Mouse (Mus musculus) midbrain, embryonic 16.5 days (tissue): ENCODE results near the gene Myh14. TPM values are rescaled to one million over a fixed set of nuclear protein-coding genes. Genes with fewer than 3 reads are reported as not detected.

Experiments
- ATAC-seq: fragments of 200-750 bp; cut with Nextera tagmentation; 2 replicates; pipeline ENCODE4 v1.8.0; 2017; ENCODE audit warnings: moderate TSS enrichment
- H3K27ac ChIP-seq: fragments of 300-500 bp; sonication (generic); 2 replicates; pipeline ENCODE4 v1.5.1; 2014; ENCODE audit warnings: mild to moderate bottlenecking, low read length, mixed read lengths
- H3K27me3 ChIP-seq: fragments of 300-500 bp; sonication (generic); 2 replicates; pipeline ENCODE4 v1.6.1; 2014; ENCODE audit warnings: low read depth, low read length, mixed read lengths; ENCODE audit not compliant: control insufficient read depth, insufficient read depth
- H3K36me3 ChIP-seq: fragments of 300-500 bp; sonication (generic); 2 replicates; pipeline ENCODE4 v1.6.1; 2014; ENCODE audit warnings: mild to moderate bottlenecking, low read length, moderate library complexity, mixed read lengths; ENCODE audit not compliant: control insufficient read depth, insufficient read depth
- H3K4me1 ChIP-seq: fragments of 300-500 bp; sonication (generic); 2 replicates; pipeline ENCODE4 v1.6.1; 2014; ENCODE audit warnings: mild to moderate bottlenecking, low read length, mixed read lengths; ENCODE audit not compliant: control insufficient read depth, insufficient read depth
- H3K4me2 ChIP-seq: fragments of 300-500 bp; sonication (generic); 2 replicates; pipeline ENCODE4 v1.6.1; 2014; ENCODE audit warnings: mild to moderate bottlenecking, low read length, mixed read lengths
- H3K4me3 ChIP-seq: fragments of 300-500 bp; sonication (generic); 2 replicates; pipeline ENCODE4 v1.5.1; 2014; ENCODE audit warnings: low read depth, mild to moderate bottlenecking, low read length, moderate library complexity, mixed read lengths
- H3K9ac ChIP-seq: fragments of 300-500 bp; sonication (generic); 2 replicates; pipeline ENCODE4 v1.6.1; 2014; ENCODE audit warnings: low read depth, low read length, mixed read lengths
- H3K9me3 ChIP-seq: fragments of 300-500 bp; sonication (generic); replicated peaks from 2 replicates; pipeline ENCODE4 v1.6.1; 2014; ENCODE audit warnings: mild to moderate bottlenecking, low read length, mixed read lengths; ENCODE audit not compliant: control insufficient read depth, poor library complexity, severe bottlenecking
- whole genome bisulfite sequencing: fragments of 180-500 bp; shearing (Covaris S2); extraction: QIAGEN DNeasy Blood & Tissue Kit; methylation state at CpG from one replicate; pipeline ENCODE4 v1.1.7; 2014; 5-methylcytosine and 5-hydroxymethylcytosine counted together
- polyA plus RNA-seq: library from polyadenylated mRNA; unstranded; fragments of >200 nt; fragmentation: Nextera tagmentation; extraction: Ambion mirVana; gene quantifications from 2 replicates; pipeline ENCODE4 v1.2.1, GENCODE M21; 2015

Gene Myh14
- polyA plus RNA-seq, 1 experiment from 2014 or later, result 3.3 TPM

GRCm38 (mm10) chr7:44676611-44677010, 6.0 kb upstream of the Myh14 start:
- no peak for ATAC-seq

GRCm38 (mm10) chr7:44676126-44676525, 5.5 kb upstream of the Myh14 start:
- Histone ChIP-seq H3K27ac (no peak overlapping the region), H3K9me3 (no peaks in the 10 kb centered on the region), H3K4me1 (peaks cover 4% of the 10 kb centered on the region; the same call in 1 of the 2 replicates), H3K36me3 (no peaks in the 10 kb centered on the region), H3K4me3 (no peak overlapping the region), H3K27me3 (no peaks in the 10 kb centered on the region), H3K4me2 (no peak overlapping the region), H3K9ac (no peak overlapping the region)
- 53% methylated on average over 4 of the region's 4 CpGs for WGBS
- no peak for ATAC-seq

More at GRCm38 (mm10) chr7:44676611-44677010, 6.0 kb upstream of the Myh14 start:
- 53% methylated on average over 2 of the region's 2 CpGs for WGBS
- H3K9me3 ChIP-seq, result no peaks in the 10 kb centered on the region
- H3K4me2 ChIP-seq, result no peak overlapping the region
- H3K27me3 ChIP-seq, result no peaks in the 10 kb centered on the region
- no peak overlapping the region for H3K27ac ChIP-seq
- no peak overlapping the region for H3K4me3 ChIP-seq
- H3K4me1 ChIP-seq, result no peaks in the 10 kb centered on the region
- no peak overlapping the region for H3K9ac ChIP-seq
- H3K36me3 ChIP-seq, result no peaks in the 10 kb centered on the region

GRCm38 (mm10) chr7:44675171-44675570, 4.5 kb upstream of the Myh14 start:
- Histone ChIP-seq H3K36me3 (no peaks in the 10 kb centered on the region), H3K9ac (no peak overlapping the region), H3K27ac (no peak overlapping the region), H3K9me3 (no peaks in the 10 kb centered on the region), H3K4me2 (no peak overlapping the region), H3K4me1 (peaks cover 6% of the 10 kb centered on the region; the same call in 1 of the 2 replicates), H3K27me3 (peaks cover 5% of the 10 kb centered on the region; the same call in 1 of the 2 replicates), H3K4me3 (no peak overlapping the region)
- WGBS, result 56% methylated on average over 6 of the region's 6 CpGs
- ATAC-seq, result no peak

- WGBS, result 72% methylated on average over 4 of the region's 4 CpGs
- no peaks in the 10 kb centered on the region for H3K9me3 ChIP-seq
- H3K27me3 ChIP-seq, result peaks cover 5% of the 10 kb centered on the region; the same call in 1 of the 2 replicates
- H3K4me3 ChIP-seq, result no peak overlapping the region
- no peak overlapping the region for H3K27ac ChIP-seq
- peaks cover 6% of the 10 kb centered on the region; the same call in 1 of the 2 replicates for H3K4me1 ChIP-seq
- no peak for ATAC-seq
- H3K9ac ChIP-seq, result no peak overlapping the region
- no peaks in the 10 kb centered on the region for H3K36me3 ChIP-seq
- H3K4me2 ChIP-seq, result no peak overlapping the region
Measured at GRCm38 (mm10) chr7:44674511-44674910, 3.9 kb upstream of the Myh14 start.

GRCm38 (mm10) chr7:44672193-44672592, 1.6 kb upstream of the Myh14 start:
- Histone ChIP-seq H3K36me3 (no peaks in the 10 kb centered on the region), H3K4me2 (no peak overlapping the region), H3K27me3 (peaks cover 8% of the 10 kb centered on the region; the same call in 1 of the 2 replicates), H3K4me3 (no peak overlapping the region), H3K27ac (no peak overlapping the region), H3K9me3 (no peaks in the 10 kb centered on the region), H3K9ac (no peak overlapping the region), H3K4me1 (peaks cover 6% of the 10 kb centered on the region; the same call in 1 of the 2 replicates)
- 75% methylated on average over 5 of the region's 5 CpGs for WGBS
- no peak for ATAC-seq

- Histone ChIP-seq H3K4me1 (peaks cover 6% of the 10 kb centered on the region; the same call in 1 of the 2 replicates), H3K9me3 (no peaks in the 10 kb centered on the region), H3K4me3 (no peak overlapping the region), H3K4me2 (no peak overlapping the region), H3K27me3 (peaks cover 8% of the 10 kb centered on the region; the same call in 1 of the 2 replicates), H3K36me3 (no peaks in the 10 kb centered on the region), H3K9ac (no peak overlapping the region), H3K27ac (no peak overlapping the region)
- 15% methylated on average over 21 of the region's 21 CpGs for WGBS
- no peak for ATAC-seq
Measured at GRCm38 (mm10) chr7:44669103-44669502, 1.5 kb downstream of the Myh14 start.

- no peaks in the 10 kb centered on the region for H3K36me3 ChIP-seq
- H3K4me2 ChIP-seq, result no peak overlapping the region
- peaks cover 6% of the 10 kb centered on the region; the same call in 1 of the 2 replicates for H3K4me1 ChIP-seq
- H3K9ac ChIP-seq, result no peak overlapping the region
- 70% methylated on average over 13 of the region's 13 CpGs for WGBS
- no peak for ATAC-seq
- no peaks in the 10 kb centered on the region for H3K9me3 ChIP-seq
- no peak overlapping the region for H3K27ac ChIP-seq
- H3K4me3 ChIP-seq, result no peak overlapping the region
- H3K27me3 ChIP-seq, result peaks cover 8% of the 10 kb centered on the region; the same call in 1 of the 2 replicates
Measured at GRCm38 (mm10) chr7:44667996-44668738, 2.5 kb downstream of the Myh14 start.

- WGBS, result 72% methylated on average over 2 of the region's 2 CpGs
- no peak overlapping the region for H3K4me2 ChIP-seq
- H3K4me1 ChIP-seq, result peaks cover 5% of the 10 kb centered on the region; the same call in 1 of the 2 replicates
- H3K4me3 ChIP-seq, result no peak overlapping the region
- no peak overlapping the region for H3K27ac ChIP-seq
- peaks cover 8% of the 10 kb centered on the region; the same call in 1 of the 2 replicates for H3K27me3 ChIP-seq
- no peak for ATAC-seq
- H3K9me3 ChIP-seq, result no peaks in the 10 kb centered on the region
- H3K9ac ChIP-seq, result no peak overlapping the region
- no peaks in the 10 kb centered on the region for H3K36me3 ChIP-seq
Measured at GRCm38 (mm10) chr7:44666462-44666861, 4.2 kb downstream of the Myh14 start.

GRCm38 (mm10) chr7:44664731-44665130, 5.9 kb downstream of the Myh14 start:
- WGBS, result 39% methylated on average over 11 of the region's 11 CpGs

More at GRCm38 (mm10) chr7:44664731-44665130, 5.9 kb downstream of the Myh14 start:
- Histone ChIP-seq H3K9ac (no peak overlapping the region), H3K36me3 (no peaks in the 10 kb centered on the region), H3K27ac (no peak overlapping the region), H3K27me3 (peaks cover 3% of the 10 kb centered on the region; the same call in 1 of the 2 replicates), H3K4me3 (no peak overlapping the region), H3K9me3 (no peaks in the 10 kb centered on the region), H3K4me2 (no peak overlapping the region), H3K4me1 (no peaks in the 10 kb centered on the region)
- no peak for ATAC-seq
